Mouse (Mus musculus): ENCODE measurements around the gene Ddit4l. TPM values are rescaled to one million over a fixed set of nuclear protein-coding genes. Genes with fewer than 3 reads are reported as not detected.
"Not testable (repeated sequence)": the region's sequence is repeated elsewhere in the genome, so short reads cannot be mapped to it uniquely, and the experiment has no call there.

Gene Ddit4l
- total RNA-seq, 4 experiments from 2014 or later = 186 to 452 (median 250) TPM

GRCm38 (mm10) chr3:137644947-137645346 lies 23.5 kb downstream of the Ddit4l start:
- DNase-seq (ENCODE audit: low spot score in 2 of 2) = no peak

- DNase-seq (ENCODE audit: low spot score in 2 of 2) = no peak
Observed at GRCm38 (mm10) chr3:137647427-137648100, 26.2 kb downstream of the Ddit4l start.

GRCm38 (mm10) chr3:137649112-137649511 lies 27.7 kb downstream of the Ddit4l start:
- DNase-seq (ENCODE audit: low spot score in 2 of 2) = no peak

- no peak for DNase-seq (ENCODE audit: low spot score in 2 of 2)
Observed at GRCm38 (mm10) chr3:137652853-137653252, 31.4 kb downstream of the Ddit4l start.

- DNase-seq (ENCODE audit: low spot score in 2 of 2) = not testable (repeated sequence)
Observed at GRCm38 (mm10) chr3:137671224-137671623, 49.8 kb downstream of the Ddit4l start, which contains the start of gene Gm21962. TSS of gene Gm21962 (plus strand) at chr3:137671524.

Small RNA genes within 50 kb of the gene (microRNA-seq; reads per million reads assigned to microRNA genes)
- not detected for gene Gm22468

Other genes with a start within 250 kb of the Ddit4l start
- not detected for gene Gm21962, start 49.9 kb downstream of the Ddit4l start, total RNA-seq (2022)
- 10 to 100 TPM; 70.3 to 85.0 (median 79.7) TPM for gene H2afz, start 242.9 kb downstream of the Ddit4l start, total RNA-seq (2022)
- gene Dnajb14, start 246.1 kb downstream of the Ddit4l start, total RNA-seq (2022) = 1 to 10 TPM; 5.1 to 9.1 (median 7.7) TPM